Mouse (Mus musculus): ENCODE data around the gene Lmntd2. TPM values are rescaled to one million over a fixed set of nuclear protein-coding genes. Genes with fewer than 3 reads are reported as not detected.

The Lmntd2 gene
- total RNA-seq, 2 experiments from 2014 or later: not detected

Small RNA genes lying within 50 kb of the gene (microRNA-seq; reads per million reads assigned to microRNA genes)
- gene Mir210 (ENCODE audit: borderline number of aligned reads in 2 of 2): 214 to 520 reads per million in 2 experiments

Other genes with a start within 250 kb of the Lmntd2 start
- gene Ifitm1, start 246.9 kb downstream of the Lmntd2 start, total RNA-seq (2021): 1 to 10 TPM; 3.4 to 4.1 TPM
- gene Ifitm3, start 203.3 kb downstream of the Lmntd2 start, total RNA-seq (2021): 100 to 1,000 TPM; 113 to 167 TPM
- 1 to 10 TPM in 1 of 2 experiments, under 1 TPM in 1; 0.47 to 1.0 TPM for gene Ifitm6, start 196.2 kb downstream of the Lmntd2 start, total RNA-seq (2021)
- not detected for gene Gm17387, start 184.9 kb downstream of the Lmntd2 start, total RNA-seq (2021)
- not detected for gene B4galnt4, start 153.0 kb downstream of the Lmntd2 start, total RNA-seq (2021)
- gene Pkp3, start 135.9 kb downstream of the Lmntd2 start, total RNA-seq (2021): not detected
- gene Sigirr, start 113.5 kb downstream of the Lmntd2 start, total RNA-seq (2021): 1 to 10 TPM; 5.6 to 9.5 TPM
- under 1 TPM; 0.14 to 0.33 TPM for gene Ano9, start 96.3 kb downstream of the Lmntd2 start, total RNA-seq (2021)
- 10 to 100 TPM; 25.8 to 36.2 TPM for gene Ptdss2, start 91.7 kb downstream of the Lmntd2 start, total RNA-seq (2021)
- gene Rnh1, start 41.2 kb downstream of the Lmntd2 start, total RNA-seq (2021): 10 to 100 TPM; 66.8 to 67.8 TPM
- gene Hras, start 20.1 kb downstream of the Lmntd2 start, total RNA-seq (2021): 100 to 1,000 TPM in 1 of 2 experiments, 10 to 100 TPM in 1; 97.9 to 104 TPM
- 1 to 10 TPM; 2.8 to 4.0 TPM for gene Lrrc56, start 19.9 kb downstream of the Lmntd2 start, total RNA-seq (2021)
- gene Rassf7, start 1.8 kb upstream of the Lmntd2 start, total RNA-seq (2021): 1 to 10 TPM in 1 of 2 experiments, under 1 TPM in 1; 0.79 to 1.7 TPM
- 10 to 100 TPM; 31.9 to 36.5 TPM for gene Phrf1, start 14.7 kb upstream of the Lmntd2 start, total RNA-seq (2021)
- 1 to 10 TPM; 4.1 to 8.6 TPM for gene Irf7, start 52.4 kb upstream of the Lmntd2 start, total RNA-seq (2021)
- gene Cdhr5, start 62.7 kb upstream of the Lmntd2 start, total RNA-seq (2021): not detected
- not detected for gene Sct, start 65.1 kb upstream of the Lmntd2 start, total RNA-seq (2021)
- gene Drd4, start 77.9 kb upstream of the Lmntd2 start, total RNA-seq (2021): not detected
- 10 to 100 TPM; 16.5 to 17.1 TPM for gene Deaf1, start 113.6 kb upstream of the Lmntd2 start, total RNA-seq (2021)
- gene Tmem80, start 113.7 kb upstream of the Lmntd2 start, total RNA-seq (2021): 10 to 100 TPM; 13.5 to 14.8 TPM
- gene Eps8l2, start 124.8 kb upstream of the Lmntd2 start, total RNA-seq (2021): 1 to 10 TPM; 3.3 to 3.7 TPM
- gene Taldo1, start 178.1 kb upstream of the Lmntd2 start, total RNA-seq (2021): 100 to 1,000 TPM; 114 to 116 TPM
- 10 to 100 TPM; 14.9 to 16.7 TPM for gene Gatd1, start 200.1 kb upstream of the Lmntd2 start, total RNA-seq (2021)
- 1 to 10 TPM in 1 of 2 experiments, under 1 TPM in 1; 0.80 to 1.5 TPM for gene Cend1, start 215.4 kb upstream of the Lmntd2 start, total RNA-seq (2021)
- 10 to 100 TPM; 60.0 to 96.2 TPM for gene Slc25a22, start 223.8 kb upstream of the Lmntd2 start, total RNA-seq (2021)
- under 1 TPM; 0.60 to 0.78 TPM for gene Pidd1, start 229.9 kb upstream of the Lmntd2 start, total RNA-seq (2021)
- gene Rplp2, start 233.3 kb upstream of the Lmntd2 start, total RNA-seq (2021): 100 to 1,000 TPM; 885 to 891 TPM
- 100 to 1,000 TPM; 552 to 604 TPM for gene Pnpla2, start 241.1 kb upstream of the Lmntd2 start, total RNA-seq (2021)
- gene Cracr2b, start 247.0 kb upstream of the Lmntd2 start, total RNA-seq (2021): 10 to 100 TPM; 24.1 to 24.2 TPM